16 mouse cellular contexts compared by ENCODE assay signal in the genomic region with DNA sequence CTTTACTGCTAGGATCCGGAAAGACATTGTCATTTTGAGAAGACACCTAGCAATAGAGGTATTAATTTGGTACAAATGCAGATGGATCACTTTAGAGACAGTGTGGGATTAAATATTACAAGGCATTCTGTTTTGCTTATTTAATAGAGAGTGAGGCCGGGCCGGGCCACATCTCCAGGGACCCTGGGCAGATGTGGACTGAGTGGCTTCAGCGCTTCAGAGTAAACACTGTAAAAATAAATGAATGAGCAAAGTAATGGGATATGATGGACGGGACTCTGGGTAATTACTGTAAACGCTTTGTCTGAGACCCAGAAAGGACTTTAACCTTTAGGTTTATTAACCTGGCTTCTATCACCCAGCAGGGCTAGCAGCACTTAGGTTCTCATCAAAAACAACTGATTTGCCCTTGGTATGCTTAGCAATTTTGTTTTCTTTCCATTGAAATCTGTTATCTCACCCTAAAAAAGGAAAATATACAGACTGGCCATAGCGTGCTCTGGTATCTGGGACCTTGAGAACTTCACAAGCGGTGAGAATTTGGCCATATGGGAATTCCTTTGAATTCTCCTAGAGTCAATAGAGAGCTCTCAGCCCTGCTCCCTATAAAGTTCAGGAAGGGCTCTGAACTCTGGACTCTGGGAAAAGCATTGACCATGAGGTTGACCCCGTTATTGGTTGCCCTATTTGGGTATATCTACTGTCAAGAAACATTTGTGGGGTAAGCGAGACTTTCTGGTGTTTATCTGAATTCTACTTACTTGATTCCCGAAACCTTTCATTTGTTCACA. TPM values are rescaled to one million over a fixed set of nuclear protein-coding genes. Genes with fewer than 3 reads are reported as not detected.
A peak's percentile ranks its signal among the peaks of the same experiment; 100 is the strongest.
DNase-seq lines count a peak whose midpoint lies in the region; ATAC-seq and TF ChIP-seq lines count a peak whose summit lies in the region.
"Had no signal": no experiment of that assay in that cellular context is flagged by ENCODE, and none has a peak within 500 bp of the region (broad histone marks: within the 10 kb centered on the region; RNA-seq: fewer than 3 reads in every experiment).

A gene (plus strand): TSS at position 574 of the 791 bp plus-strand sequence.

- H3K9me3 ChIP-seq in heart, embryonic 12.5 days (replicated peaks), result no peaks in the 10 kb centered on the region
- no peaks in the 10 kb centered on the region for H3K9me3 ChIP-seq in midbrain, embryonic 10.5 days (replicated peaks)
- no peaks in the 10 kb centered on the region for H3K9me3 ChIP-seq in midbrain, postnatal 0 days (ENCODE audit: low read length)
- H3K9me3 ChIP-seq in intestine, embryonic 14.5 days (ENCODE audit: control insufficient read depth, low read length), result no peaks in the 10 kb centered on the region
- H3K9me3 ChIP-seq in limb, embryonic 13.5 days, result no peaks in the 10 kb centered on the region
- H3K9me3 ChIP-seq: lung, embryonic 15.5 days had no signal

- H3K4me1 ChIP-seq in heart, embryonic 12.5 days (replicated peaks), result peaks cover 44% of the 10 kb centered on the region
- H3K4me1 ChIP-seq in midbrain, embryonic 10.5 days, result peaks cover 47% of the 10 kb centered on the region
- H3K4me1 ChIP-seq in midbrain, postnatal 0 days (ENCODE audit: insufficient read depth, low read length), result peaks cover 4% of the 10 kb centered on the region; the same call in 1 of the 2 replicates
- peaks cover 35% of the 10 kb centered on the region for H3K4me1 ChIP-seq in intestine, embryonic 14.5 days (replicated peaks; ENCODE audit: control insufficient read depth, insufficient read depth, low read length)
- H3K4me1 ChIP-seq in limb, embryonic 13.5 days, result peaks cover 64% of the 10 kb centered on the region

- H3K27ac ChIP-seq in heart, embryonic 12.5 days (ENCODE audit: poor library complexity, severe bottlenecking), result peak within 1 kb of the TSS; percentile 70
- peak within 1 kb of the TSS; percentile 58; the same call in 1 of the 2 replicates for H3K27ac ChIP-seq in midbrain, embryonic 10.5 days (replicated peaks)
- no peak within 1 kb of the TSS for H3K27ac ChIP-seq in midbrain, postnatal 0 days (ENCODE audit: low read depth, low read length)
- peak within 1 kb of the TSS; percentile 27; the same call in 1 of the 2 replicates for H3K27ac ChIP-seq in intestine, embryonic 14.5 days (ENCODE audit: low read depth)
- peak within 1 kb of the TSS; percentile 86; the same call in 1 of the 2 replicates for H3K27ac ChIP-seq in limb, embryonic 13.5 days
- H3K27ac ChIP-seq: left cerebral cortex, adult 2 months; lung, embryonic 15.5 days had no signal

- WGBS in heart, embryonic 12.5 days, result 57% methylated on average over 11 of the region's 11 CpGs
- whole genome bisulfite sequencing in midbrain, embryonic 10.5 days, result 76% methylated on average over 11 of the region's 11 CpGs
- 84% methylated on average over 11 of the region's 11 CpGs for WGBS in midbrain, postnatal 0 days
- WGBS in intestine, embryonic 14.5 days, result 48% methylated on average over 11 of the region's 11 CpGs
- 46% methylated on average over 11 of the region's 11 CpGs for WGBS in limb, embryonic 13.5 days

- no peak for TF ChIP-seq CTCF in midbrain, postnatal 0 days (IDR thresholded peaks at IDR 0.05)

- no peak within 1 kb of the TSS for H3K4me2 ChIP-seq in heart, embryonic 12.5 days
- H3K4me2 ChIP-seq in midbrain, postnatal 0 days (ENCODE audit: low read depth, low read length, poor library complexity, severe bottlenecking), result no peak within 1 kb of the TSS
- no peak within 1 kb of the TSS for H3K4me2 ChIP-seq in intestine, embryonic 14.5 days (ENCODE audit: low read length)
- H3K4me2 ChIP-seq in limb, embryonic 13.5 days (replicated peaks), result no peak within 1 kb of the TSS
- H3K4me2 ChIP-seq: lung, embryonic 15.5 days had no signal

- no peak within 1 kb of the TSS for H3K9ac ChIP-seq in heart, embryonic 12.5 days
- no peak within 1 kb of the TSS for H3K9ac ChIP-seq in midbrain, postnatal 0 days (replicated peaks; ENCODE audit: low read length, poor library complexity, severe bottlenecking)
- no peak within 1 kb of the TSS for H3K9ac ChIP-seq in intestine, embryonic 14.5 days (ENCODE audit: low read length)
- no peak within 1 kb of the TSS for H3K9ac ChIP-seq in limb, embryonic 13.5 days
- H3K9ac ChIP-seq: lung, embryonic 15.5 days had no signal

- DNase-seq in heart, adult 18-20 months, result no peak
- DNase-seq in midbrain, embryonic 10.5 days (ENCODE audit: low spot score), result no peak
- no peak for DNase-seq in midbrain, postnatal 0 days (ENCODE audit: low spot score)
- no peak for DNase-seq in intestine, embryonic 14.5 days (ENCODE audit: low spot score)
- DNase-seq in right cerebral cortex, postnatal 4 days, result no peak
- DNase-seq in adrenal gland, adult 2 months, result no peak
- DNase-seq: adrenal gland, postnatal 36 days; cerebellum, postnatal 36 days; right cerebral cortex, postnatal 25 days had no signal

- no peak for ATAC-seq in heart, embryonic 12.5 days (ENCODE audit: insufficient number of reproducible peaks, low FRiP score)
- ATAC-seq in midbrain, postnatal 0 days (ENCODE audit: low FRiP score), result no peak
- no peak for ATAC-seq in intestine, embryonic 14.5 days (replicated peaks; ENCODE audit: low FRiP score, low TSS enrichment, low read depth)
- no peak for ATAC-seq in limb, embryonic 13.5 days (ENCODE audit: low FRiP score, low read depth)
- ATAC-seq: CD4-positive, CD25-positive, alpha-beta regulatory T cell, adult 4 months had no signal

- H3K4me3 ChIP-seq in heart, embryonic 12.5 days, result no peak within 1 kb of the TSS
- no peak within 1 kb of the TSS for H3K4me3 ChIP-seq in midbrain, embryonic 10.5 days
- H3K4me3 ChIP-seq in midbrain, postnatal 0 days (ENCODE audit: low read depth, low read length), result no peak within 1 kb of the TSS
- no peak within 1 kb of the TSS for H3K4me3 ChIP-seq in intestine, embryonic 14.5 days (ENCODE audit: low read depth, low read length)
- H3K4me3 ChIP-seq in limb, embryonic 13.5 days, result no peak within 1 kb of the TSS
- H3K4me3 ChIP-seq: left cerebral cortex, adult 2 months; lung, embryonic 15.5 days had no signal

- H3K36me3 ChIP-seq in heart, embryonic 12.5 days, result no peaks in the 10 kb centered on the region
- H3K36me3 ChIP-seq in midbrain, embryonic 10.5 days, result no peaks in the 10 kb centered on the region
- no peaks in the 10 kb centered on the region for H3K36me3 ChIP-seq in midbrain, postnatal 0 days (ENCODE audit: insufficient read depth, low read length)
- H3K36me3 ChIP-seq in intestine, embryonic 14.5 days (ENCODE audit: control insufficient read depth, insufficient read depth, low read length), result no peaks in the 10 kb centered on the region
- H3K36me3 ChIP-seq in limb, embryonic 13.5 days, result no peaks in the 10 kb centered on the region
- H3K36me3 ChIP-seq: lung, embryonic 15.5 days had no signal

- no peaks in the 10 kb centered on the region for H3K27me3 ChIP-seq in heart, embryonic 12.5 days (replicated peaks)
- H3K27me3 ChIP-seq in midbrain, embryonic 10.5 days (ENCODE audit: low read depth, poor library complexity, severe bottlenecking), result no peaks in the 10 kb centered on the region
- H3K27me3 ChIP-seq in midbrain, postnatal 0 days (ENCODE audit: insufficient read depth, low read length), result no peaks in the 10 kb centered on the region
- H3K27me3 ChIP-seq in intestine, embryonic 14.5 days (replicated peaks; ENCODE audit: control insufficient read depth, insufficient read depth, low read length), result no peaks in the 10 kb centered on the region
- H3K27me3 ChIP-seq in limb, embryonic 13.5 days, result no peaks in the 10 kb centered on the region
- H3K27me3 ChIP-seq: lung, embryonic 15.5 days had no signal

RNA-seq across cellular contexts. Expression of the gene that starts here (rescaled TPM):
- polyA plus RNA-seq in heart, embryonic 12.5 days (2016; fragmentation: Nextera tagmentation; extraction: Ambion mirVana), result 5.3 and 6.3 TPM in 2 replicates
- under 1 TPM in 1 of 2 experiments, not detected in 1; 0.25 TPM for total RNA-seq in heart, adult 18-20 months (2021)
- polyA plus RNA-seq in midbrain, embryonic 10.5 days (2016; fragmentation: Nextera tagmentation; extraction: Ambion mirVana), result 22.0 and 22.8 TPM in 2 replicates
- 6.2 and 9.3 TPM in 2 replicates for total RNA-seq in midbrain, postnatal 0 days (2014; rRNA removed)
- polyA plus RNA-seq in midbrain, postnatal 0 days (2015; fragmentation: Nextera tagmentation; extraction: Ambion mirVana), result 13.0 and 15.2 TPM in 2 replicates
- 1.8 and 206 TPM in 2 replicates for polyA plus RNA-seq in intestine, embryonic 14.5 days (2014; fragmentation: Nextera tagmentation; extraction: Ambion mirVana)
- polyA plus RNA-seq in limb, embryonic 13.5 days (2015; fragmentation: Nextera tagmentation; extraction: Ambion mirVana), result 10.4 and 11.1 TPM in 2 replicates
- total RNA-seq in adrenal gland, adult 2 months (2021), result under 1 TPM; 0.69 to 0.98 TPM
- 0.10 TPM in 1 of 2 replicates, not detected in the other for polyA plus RNA-seq in adrenal gland, adult 2 months (2012; rRNA removed)
- total RNA-seq: megakaryocyte progenitor cell, adult 5-6 weeks had no signal
- polyA plus RNA-seq: liver, adult 2 months had no signal
